Mouse (Mus musculus): ENCODE results near the gene Pdzd3. TPM values are rescaled to one million over a fixed set of nuclear protein-coding genes. Genes with fewer than 3 reads are reported as not detected.

Gene Pdzd3
- 0.67 TPM for polyA plus RNA-seq (2015; fragmentation: Illumina TruSeq; extraction: RNeasy Lipid Tissue Mini Kit (QIAGEN cat#74804); ENCODE audit: low read depth, low replicate concordance)

GRCm38 (mm10) chr9:44251314-44251713, at the start of gene Pdzd3:
Gene Pdzd3 (minus strand): TSS chr9:44251471.

GRCm38 (mm10) chr9:44288076-44288958, 37.0 kb upstream of the Pdzd3 start, which contains the start of gene Abcg4:
Gene Abcg4 (minus strand): TSS chr9:44288615.

GRCm38 (mm10) chr9:44268432-44268831, 17.2 kb upstream of the Pdzd3 start, which contains the start of gene Nlrx1:
Gene Nlrx1 (minus strand): TSS chr9:44268599.

GRCm38 (mm10) chr9:44240399-44240798, 10.9 kb downstream of the Pdzd3 start, which contains the start of gene Ccdc153:
Gene Ccdc153 (plus strand): TSS chr9:44240676.

GRCm38 (mm10) chr9:44233802-44234478, 17.3 kb downstream of the Pdzd3 start, which contains the start of gene Cbl:
Gene Cbl (minus strand): TSS chr9:44234049.

Other genes starting within 250 kb of the Pdzd3 start
- gene Thy1, start 208.1 kb downstream of the Pdzd3 start, polyA plus RNA-seq (2015; fragmentation: Illumina TruSeq; extraction: RNeasy Lipid Tissue Mini Kit (QIAGEN cat#74804); ENCODE audit: low read depth, low replicate concordance), result 1,192 TPM
- gene Usp2, start 184.4 kb downstream of the Pdzd3 start, polyA plus RNA-seq (2015; fragmentation: Illumina TruSeq; extraction: RNeasy Lipid Tissue Mini Kit (QIAGEN cat#74804); ENCODE audit: low read depth, low replicate concordance), result 41.5 TPM
- gene Mfrp, start 149.7 kb downstream of the Pdzd3 start, polyA plus RNA-seq (2015; fragmentation: Illumina TruSeq; extraction: RNeasy Lipid Tissue Mini Kit (QIAGEN cat#74804); ENCODE audit: low read depth, low replicate concordance), result 6.8 TPM
- 23.8 TPM for gene C1qtnf5, start 144.2 kb downstream of the Pdzd3 start, polyA plus RNA-seq (2015; fragmentation: Illumina TruSeq; extraction: RNeasy Lipid Tissue Mini Kit (QIAGEN cat#74804); ENCODE audit: low read depth, low replicate concordance)
- gene Gm49380, start 138.0 kb downstream of the Pdzd3 start, polyA plus RNA-seq (2015; fragmentation: Illumina TruSeq; extraction: RNeasy Lipid Tissue Mini Kit (QIAGEN cat#74804); ENCODE audit: low read depth, low replicate concordance), result 0.40 TPM
- gene Rnf26, start 138.0 kb downstream of the Pdzd3 start, polyA plus RNA-seq (2015; fragmentation: Illumina TruSeq; extraction: RNeasy Lipid Tissue Mini Kit (QIAGEN cat#74804); ENCODE audit: low read depth, low replicate concordance), result 23.6 TPM
- gene Mcam, start 117.0 kb downstream of the Pdzd3 start, polyA plus RNA-seq (2015; fragmentation: Illumina TruSeq; extraction: RNeasy Lipid Tissue Mini Kit (QIAGEN cat#74804); ENCODE audit: low read depth, low replicate concordance), result 22.9 TPM
- 20.5 TPM for gene Cbl, start 17.4 kb downstream of the Pdzd3 start, polyA plus RNA-seq (2015; fragmentation: Illumina TruSeq; extraction: RNeasy Lipid Tissue Mini Kit (QIAGEN cat#74804); ENCODE audit: low read depth, low replicate concordance)
- 21.0 TPM for gene Ccdc153, start 10.8 kb downstream of the Pdzd3 start, polyA plus RNA-seq (2015; fragmentation: Illumina TruSeq; extraction: RNeasy Lipid Tissue Mini Kit (QIAGEN cat#74804); ENCODE audit: low read depth, low replicate concordance)
- gene Nlrx1, start 17.1 kb upstream of the Pdzd3 start, polyA plus RNA-seq (2015; fragmentation: Illumina TruSeq; extraction: RNeasy Lipid Tissue Mini Kit (QIAGEN cat#74804); ENCODE audit: low read depth, low replicate concordance), result 5.8 TPM
- gene Abcg4, start 37.1 kb upstream of the Pdzd3 start, polyA plus RNA-seq (2015; fragmentation: Illumina TruSeq; extraction: RNeasy Lipid Tissue Mini Kit (QIAGEN cat#74804); ENCODE audit: low read depth, low replicate concordance), result 43.6 TPM
- gene Hinfp, start 54.2 kb upstream of the Pdzd3 start, polyA plus RNA-seq (2015; fragmentation: Illumina TruSeq; extraction: RNeasy Lipid Tissue Mini Kit (QIAGEN cat#74804); ENCODE audit: low read depth, low replicate concordance), result 14.6 TPM
- 126 TPM for gene C2cd2l, start 68.8 kb upstream of the Pdzd3 start, polyA plus RNA-seq (2015; fragmentation: Illumina TruSeq; extraction: RNeasy Lipid Tissue Mini Kit (QIAGEN cat#74804); ENCODE audit: low read depth, low replicate concordance)
- gene Dpagt1, start 74.5 kb upstream of the Pdzd3 start, polyA plus RNA-seq (2015; fragmentation: Illumina TruSeq; extraction: RNeasy Lipid Tissue Mini Kit (QIAGEN cat#74804); ENCODE audit: low read depth, low replicate concordance), result 14.0 TPM
- gene H2afx, start 83.2 kb upstream of the Pdzd3 start, polyA plus RNA-seq (2015; fragmentation: Illumina TruSeq; extraction: RNeasy Lipid Tissue Mini Kit (QIAGEN cat#74804); ENCODE audit: low read depth, low replicate concordance), result 37.3 TPM
- 27.9 TPM for gene Hmbs, start 92.8 kb upstream of the Pdzd3 start, polyA plus RNA-seq (2015; fragmentation: Illumina TruSeq; extraction: RNeasy Lipid Tissue Mini Kit (QIAGEN cat#74804); ENCODE audit: low read depth, low replicate concordance)
- 49.3 TPM for gene Vps11, start 110.2 kb upstream of the Pdzd3 start, polyA plus RNA-seq (2015; fragmentation: Illumina TruSeq; extraction: RNeasy Lipid Tissue Mini Kit (QIAGEN cat#74804); ENCODE audit: low read depth, low replicate concordance)
- gene Hyou1, start 128.0 kb upstream of the Pdzd3 start, polyA plus RNA-seq (2015; fragmentation: Illumina TruSeq; extraction: RNeasy Lipid Tissue Mini Kit (QIAGEN cat#74804); ENCODE audit: low read depth, low replicate concordance), result 63.9 TPM
- 38.3 TPM for gene Slc37a4, start 145.4 kb upstream of the Pdzd3 start, polyA plus RNA-seq (2015; fragmentation: Illumina TruSeq; extraction: RNeasy Lipid Tissue Mini Kit (QIAGEN cat#74804); ENCODE audit: low read depth, low replicate concordance)
- 1,304 TPM for gene Rps25, start 155.7 kb upstream of the Pdzd3 start, polyA plus RNA-seq (2015; fragmentation: Illumina TruSeq; extraction: RNeasy Lipid Tissue Mini Kit (QIAGEN cat#74804); ENCODE audit: low read depth, low replicate concordance)
- gene Trappc4, start 156.1 kb upstream of the Pdzd3 start, polyA plus RNA-seq (2015; fragmentation: Illumina TruSeq; extraction: RNeasy Lipid Tissue Mini Kit (QIAGEN cat#74804); ENCODE audit: low read depth, low replicate concordance), result 113 TPM
- gene Ccdc84, start 167.1 kb upstream of the Pdzd3 start, polyA plus RNA-seq (2015; fragmentation: Illumina TruSeq; extraction: RNeasy Lipid Tissue Mini Kit (QIAGEN cat#74804); ENCODE audit: low read depth, low replicate concordance), result 29.7 TPM
- not detected for gene Foxr1, start 189.7 kb upstream of the Pdzd3 start, polyA plus RNA-seq (2015; fragmentation: Illumina TruSeq; extraction: RNeasy Lipid Tissue Mini Kit (QIAGEN cat#74804); ENCODE audit: low read depth, low replicate concordance)
- not detected for gene Upk2, start 203.5 kb upstream of the Pdzd3 start, polyA plus RNA-seq (2015; fragmentation: Illumina TruSeq; extraction: RNeasy Lipid Tissue Mini Kit (QIAGEN cat#74804); ENCODE audit: low read depth, low replicate concordance)
- 19.4 TPM for gene Bcl9l, start 231.4 kb upstream of the Pdzd3 start, polyA plus RNA-seq (2015; fragmentation: Illumina TruSeq; extraction: RNeasy Lipid Tissue Mini Kit (QIAGEN cat#74804); ENCODE audit: low read depth, low replicate concordance)

All from brain, adult 10 weeks (tissue).